Mouse (Mus musculus) liver, embryonic 14.5 days (tissue): ENCODE results near the gene Rad51b. TPM values are rescaled to one million over a fixed set of nuclear protein-coding genes. Genes with fewer than 3 reads are reported as not detected.

Experiments
- ATAC-seq: fragments of 200-750 bp; cut with Nextera tagmentation; 2 replicates; pipeline ENCODE4 v1.8.0; 2017; ENCODE audit warnings: moderate number of reproducible peaks, mild to moderate bottlenecking, moderate library complexity; ENCODE audit not compliant: insufficient read depth
- DNase-seq, 3 experiments: peaks; one replicate each; pipeline ENCODE4 v3.0.0-alpha.2; 2012 to 2013; ENCODE audit warnings: low read depth in 3 of 3, low spot score in 3 of 3
- H3K27ac ChIP-seq: fragments of 300-500 bp; sonication (generic); 2 replicates; pipeline ENCODE4 v1.5.1; 2014; ENCODE audit warnings: moderate library complexity, mild to moderate bottlenecking, control low read depth, inconsistent platforms
- H3K27me3 ChIP-seq: fragments of 300-500 bp; sonication (generic); 2 replicates; pipeline ENCODE4 v1.6.1; 2014; ENCODE audit warnings: mild to moderate bottlenecking, low read length, moderate library complexity; ENCODE audit not compliant: control insufficient read depth, insufficient read depth
- H3K36me3 ChIP-seq: fragments of 300-500 bp; sonication (generic); replicated peaks from 2 replicates; pipeline ENCODE4 v1.6.1; 2014; ENCODE audit warnings: low read depth; ENCODE audit not compliant: control insufficient read depth, insufficient read depth
- H3K4me1 ChIP-seq, 2 experiments: fragments of 200-500 bp in 1 of 2; fragments of 300-500 bp in 1 of 2; sonication (generic) in 1 of 2; replicated peaks; 2 replicates each; pipeline ENCODE4 v1.6.1; 2012 to 2014; ENCODE audit warnings: antibody characterized with exemption in 1 of 2, inconsistent platforms in 1 of 2, low read length in 1 of 2; ENCODE audit not compliant: control insufficient read depth in 2 of 2, insufficient read depth in 2 of 2
- H3K4me2 ChIP-seq: fragments of 300-500 bp; sonication (generic); 2 replicates; pipeline ENCODE4 v1.6.1; 2014; ENCODE audit warnings: low read depth, mild to moderate bottlenecking, control low read depth, moderate library complexity
- H3K4me3 ChIP-seq, 2 experiments: fragments of 200-500 bp in 1 of 2; fragments of 300-500 bp in 1 of 2; sonication (generic) in 1 of 2; 2 replicates each; pipeline ENCODE4 v1.5.1; 2012 to 2014; ENCODE audit warnings: low read depth in 2 of 2, low read length in 2 of 2, mild to moderate bottlenecking in 2 of 2, control low read depth in 1 of 2, inconsistent platforms in 1 of 2, moderate library complexity in 1 of 2; ENCODE audit not compliant: insufficient read depth in 1 of 2
- H3K9ac ChIP-seq: fragments of 300-500 bp; sonication (generic); replicated peaks from 2 replicates; pipeline ENCODE4 v1.6.1; 2014; ENCODE audit warnings: mild to moderate bottlenecking, control low read depth, moderate library complexity
- H3K9me3 ChIP-seq: fragments of 300-500 bp; sonication (generic); 2 replicates; pipeline ENCODE4 v1.6.1; 2016; ENCODE audit warnings: low read length, mixed read lengths; ENCODE audit not compliant: control insufficient read depth
- CTCF ChIP-seq: IDR thresholded peaks from 2 replicates; pipeline ENCODE4 v1.5.1; 2016; ENCODE audit warnings: antibody characterized with exemption, low read depth, control low read depth
- EP300 ChIP-seq: IDR thresholded peaks from 2 replicates; pipeline ENCODE4 v1.6.1; 2016; ENCODE audit warnings: antibody characterized with exemption, low read depth
- WGBS: fragments of 180-500 bp; shearing (Covaris S2); extraction: QIAGEN DNeasy Blood & Tissue Kit; methylation state at CpG from one replicate; pipeline ENCODE4 v1.1.7; 2014; ENCODE audit not compliant: insufficient replicate concordance; 5-methylcytosine and 5-hydroxymethylcytosine counted together
- polyA plus RNA-seq, 2 experiments: library from polyadenylated mRNA; depleted of rRNA in 1 of 2; stranded (reverse) in 1 of 2; unstranded in 1 of 2; fragments of >200 nt; fragmentation: Nextera tagmentation in 1 of 2; extraction: Ambion mirVana in 1 of 2; gene quantifications; 2 replicates each; pipeline versions ENCODE4 v1.2.1 to v1.2.3; 2012 to 2014

Gene Rad51b
- polyA plus RNA-seq, 2 experiments, result 2.3 to 5.1 TPM

- WGBS, result 74% methylated on average over 3 of the region's 3 CpGs
- H3K9ac ChIP-seq, result no peak overlapping the region
Measured at GRCm38 (mm10) chr12:79695832-79696434, 398.9 kb downstream of the Rad51b start.

DNA sequence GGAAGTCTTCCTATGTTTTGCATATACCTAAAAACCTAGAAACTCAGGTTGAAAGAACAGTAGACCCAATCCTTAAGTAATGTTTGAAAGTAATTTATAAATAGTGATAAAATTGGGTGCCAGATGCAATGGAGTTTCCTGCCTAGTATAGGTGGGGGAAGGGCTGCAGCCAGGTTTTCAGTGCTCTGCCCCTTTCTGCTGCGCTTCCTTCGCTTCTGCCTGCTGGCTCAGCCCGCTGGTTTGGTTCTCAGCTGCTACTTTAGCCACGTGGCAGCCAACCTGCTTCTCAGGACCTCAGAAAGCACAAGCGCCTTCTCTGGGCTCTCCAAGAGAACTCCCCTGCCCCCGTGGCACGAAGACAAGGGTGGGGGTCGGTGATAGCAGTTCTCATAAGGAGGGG, 406.5 kb downstream of the Rad51b start:
- Histone ChIP-seq H3K4me1 (peaks cover 0 to 4% of the 10 kb centered on the region in 2 experiments; a peak in 2 of 4 replicates), H3K4me3 (no peak overlapping the region), H3K9ac (no peak overlapping the region), H3K9me3 (no peaks in the 10 kb centered on the region), H3K27me3 (no peaks in the 10 kb centered on the region), H3K36me3 (no peaks in the 10 kb centered on the region), H3K4me2 (no peak overlapping the region), H3K27ac (no peak overlapping the region)
- WGBS, result 59% methylated on average over 8 of the region's 8 CpGs
- no peak for DNase-seq
- TF ChIP-seq CTCF (no peak), EP300 (no peak)
- no peak for ATAC-seq

More at GRCm38 (mm10) chr12:79695832-79696434, 398.9 kb downstream of the Rad51b start:
- H3K4me2 ChIP-seq, result no peak overlapping the region
- DNase-seq (no peak), ATAC-seq (no peak)
- H3K4me1 ChIP-seq, result peaks cover 0 to 6% of the 10 kb centered on the region in 2 experiments; a peak in 1 of 4 replicates
- no peak overlapping the region for H3K27ac ChIP-seq
- H3K27me3 ChIP-seq, result no peaks in the 10 kb centered on the region
- H3K36me3 ChIP-seq, result no peaks in the 10 kb centered on the region
- no peaks in the 10 kb centered on the region for H3K9me3 ChIP-seq
- TF ChIP-seq CTCF, result no peak
- no peak for TF ChIP-seq EP300
- H3K4me3 ChIP-seq, result no peak overlapping the region

- no peak for DNase-seq
- Histone ChIP-seq H3K4me2 (no peak overlapping the region), H3K4me1 (peaks cover 0 to 4% of the 10 kb centered on the region in 2 experiments; a peak in 2 of 4 replicates), H3K9ac (no peak overlapping the region), H3K27me3 (no peaks in the 10 kb centered on the region), H3K9me3 (no peaks in the 10 kb centered on the region), H3K36me3 (no peaks in the 10 kb centered on the region), H3K4me3 (no peak overlapping the region), H3K27ac (no peak overlapping the region)
- WGBS, result 65% methylated on average over 11 of the region's 11 CpGs
- ATAC-seq, result no peak
- TF ChIP-seq EP300, result no peak
- TF ChIP-seq CTCF, result no peak
Measured at GRCm38 (mm10) chr12:79705501-79706266, 408.6 kb downstream of the Rad51b start.

- H3K27ac ChIP-seq, result no peak overlapping the region
- no peaks in the 10 kb centered on the region for H3K36me3 ChIP-seq
- H3K4me2 ChIP-seq, result no peak overlapping the region
- H3K4me3 ChIP-seq, result no peak overlapping the region
- TF ChIP-seq CTCF (no peak), EP300 (no peak)
- H3K9ac ChIP-seq, result no peak overlapping the region
- peaks cover 0 to 4% of the 10 kb centered on the region in 2 experiments; a peak in 2 of 4 replicates for H3K4me1 ChIP-seq
- WGBS, result 69% methylated on average over 9 of the region's 9 CpGs
- no peak for ATAC-seq
- H3K9me3 ChIP-seq, result no peaks in the 10 kb centered on the region
- no peaks in the 10 kb centered on the region for H3K27me3 ChIP-seq
- DNase-seq, result no peak
Measured at GRCm38 (mm10) chr12:79707565-79708422, 410.7 kb downstream of the Rad51b start.

DNA sequence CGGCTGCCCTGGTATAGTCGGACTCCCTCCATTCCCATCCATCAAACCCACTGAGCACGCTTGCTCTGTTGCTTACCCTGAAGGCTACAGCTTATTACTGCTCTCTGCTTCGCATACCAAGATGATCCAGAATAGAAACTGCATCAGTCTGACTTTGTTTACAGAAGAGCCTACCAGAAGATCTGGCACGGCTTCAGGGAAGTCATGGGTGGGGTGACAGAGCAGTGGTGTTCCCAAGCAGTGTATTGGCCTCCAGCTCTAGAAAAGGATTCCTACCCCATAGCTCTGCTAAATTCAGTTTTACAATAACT, 411.3 kb downstream of the Rad51b start:
- Histone ChIP-seq H3K27ac (no peak overlapping the region), H3K27me3 (no peaks in the 10 kb centered on the region), H3K36me3 (no peaks in the 10 kb centered on the region), H3K4me3 (no peak overlapping the region), H3K4me2 (no peak overlapping the region), H3K4me1 (peaks cover 0 to 4% of the 10 kb centered on the region in 2 experiments; a peak in 2 of 4 replicates), H3K9ac (no peak overlapping the region), H3K9me3 (no peaks in the 10 kb centered on the region)
- 60% methylated on average over 5 of the region's 5 CpGs for WGBS
- TF ChIP-seq CTCF, result no peak
- no peak for TF ChIP-seq EP300
- DNase-seq, result no peak
- no peak for ATAC-seq
